Mouse (Mus musculus) megakaryocyte progenitor cell, adult 5-6 weeks (primary cell): ENCODE results near the gene Reg3b. TPM values are rescaled to one million over a fixed set of nuclear protein-coding genes. Genes with fewer than 3 reads are reported as not detected.
"Not testable (repeated sequence)": the region's sequence is repeated elsewhere in the genome, so short reads cannot be mapped to it uniquely, and the experiment has no call there.

ENCODE experiments used
- ATAC-seq: replicated peaks from 2 replicates; pipeline ENCODE4 v1.8.0; 2016; ENCODE audit warnings: mild to moderate bottlenecking, moderate TSS enrichment, inconsistent platforms; ENCODE audit not compliant: poor library complexity
- total RNA-seq, 2 experiments: library from RNA; stranded (forward) in 1 of 2; stranded (reverse) in 1 of 2; fragments of 157-497, 149-512 nt in 1 of 2; fragments of 200-1000 nt in 1 of 2; gene quantifications; 2 replicates each; pipeline versions ENCODE4 v1.2.3 to v1.2.4; 2015 to 2017

Gene Reg3b
- total RNA-seq (2015) (not detected in 2 replicates), total RNA-seq (2017) (not detected in 2 replicates)

DNA sequence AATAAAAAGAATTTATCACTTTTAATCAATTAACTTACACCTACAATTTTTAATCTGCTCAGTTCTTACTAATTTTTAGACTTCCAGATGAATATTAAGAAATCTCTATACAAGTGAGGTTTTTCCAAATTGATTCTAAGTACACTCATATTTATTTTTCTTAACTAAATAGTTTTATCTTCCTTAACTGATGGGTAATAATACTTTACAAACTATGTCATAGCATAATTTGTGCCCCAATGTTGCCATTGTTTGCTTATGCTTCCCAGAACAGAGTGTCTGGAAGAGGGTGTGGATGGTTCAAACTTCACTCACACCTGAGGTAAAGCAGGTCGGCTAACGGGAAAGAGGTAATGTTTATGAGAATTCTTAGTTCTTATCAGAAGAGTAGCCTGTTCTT, at the start of gene Reg3b:
TSS of gene Reg3b (plus strand) at position 301 of the 400 bp plus-strand sequence.
- no peak for ATAC-seq

DNA sequence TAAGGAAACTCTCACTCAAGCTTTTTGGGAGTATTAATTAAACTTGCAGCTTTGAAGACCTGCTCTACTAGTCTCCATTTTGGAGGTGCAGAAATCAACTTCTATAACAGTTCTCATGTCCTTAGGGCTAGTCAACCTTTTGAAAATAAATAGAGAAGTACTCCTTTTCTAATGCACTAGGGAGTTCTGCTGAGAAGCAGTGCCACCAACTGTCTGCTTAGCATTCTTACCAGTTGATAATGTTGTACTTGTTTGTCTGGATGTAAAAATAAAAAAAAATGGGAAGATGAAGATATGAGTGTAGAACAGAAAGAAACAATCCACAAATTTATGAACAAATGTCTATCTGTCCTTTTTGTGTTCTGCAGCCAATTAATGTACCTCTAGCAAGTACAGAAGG, 42.7 kb upstream of the Reg3b start:
- ATAC-seq, result no peak

DNA sequence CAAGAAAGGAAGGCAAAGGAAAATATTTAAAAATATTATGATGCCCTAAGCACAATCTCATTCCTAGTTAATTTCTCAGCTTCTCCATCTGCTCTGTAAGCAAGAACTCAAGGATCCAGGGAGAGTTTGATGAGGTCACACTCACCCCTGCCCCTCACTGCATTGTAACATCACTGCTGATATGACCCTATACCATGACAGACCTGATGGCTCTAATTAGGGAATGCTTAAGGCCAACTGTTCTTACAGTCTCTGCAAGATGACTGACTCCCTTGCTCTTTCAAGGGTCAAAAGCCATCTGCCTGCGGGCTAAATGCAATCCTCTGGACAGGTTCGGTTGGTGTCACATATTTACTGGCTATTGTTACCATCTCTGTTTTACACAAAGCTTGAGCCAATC, 41.3 kb upstream of the Reg3b start:
- ATAC-seq, result no peak

DNA sequence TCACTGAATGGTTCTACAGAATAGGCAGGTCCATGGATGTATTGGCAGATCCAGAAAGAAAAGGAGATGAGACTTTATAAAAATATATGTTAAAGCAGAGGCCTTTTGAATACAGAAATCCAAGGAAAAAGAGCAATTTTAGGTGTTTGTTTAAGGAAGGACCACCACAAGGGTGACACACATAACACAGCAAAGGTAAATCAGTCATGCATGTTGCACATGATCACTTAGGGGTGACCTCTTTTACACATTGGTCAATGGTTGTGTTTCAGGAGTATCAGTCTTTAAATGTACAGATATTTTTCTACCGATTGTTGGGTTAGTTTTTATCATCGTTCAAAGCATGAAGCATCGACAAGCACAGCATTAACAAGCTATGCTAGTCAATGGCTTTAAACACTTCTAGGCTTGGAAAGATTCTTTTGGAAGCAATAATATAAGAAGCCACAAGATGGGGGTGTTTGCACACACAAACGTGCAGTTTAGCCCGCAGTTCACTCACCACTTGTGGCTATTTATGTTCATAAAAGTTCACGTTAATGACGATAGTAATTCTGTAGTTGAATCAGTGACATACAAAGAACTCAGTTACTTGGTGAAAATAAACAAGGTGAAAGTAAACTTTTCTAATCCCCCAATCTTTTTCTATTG, 38.4 kb upstream of the Reg3b start:
- no peak for ATAC-seq

DNA sequence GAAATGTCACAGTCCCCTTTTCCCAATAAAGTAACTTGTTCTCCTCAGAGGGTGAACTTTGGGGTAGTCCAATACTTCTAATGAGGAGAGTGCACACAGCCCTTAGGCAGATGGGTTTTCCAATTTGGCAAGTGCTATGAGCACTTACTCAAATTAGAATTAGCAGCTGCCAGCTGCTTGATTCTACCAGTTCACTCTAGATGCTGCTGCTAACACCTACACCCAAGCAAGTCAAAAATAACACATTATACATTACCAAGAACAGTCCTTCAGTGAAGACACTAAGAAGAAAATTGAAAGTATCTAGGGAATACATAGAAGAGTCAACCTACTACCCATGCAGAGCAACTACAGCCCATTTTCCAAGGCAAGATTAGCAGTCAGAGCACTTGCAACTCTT, 30.2 kb upstream of the Reg3b start:
- ATAC-seq, result no peak

DNA sequence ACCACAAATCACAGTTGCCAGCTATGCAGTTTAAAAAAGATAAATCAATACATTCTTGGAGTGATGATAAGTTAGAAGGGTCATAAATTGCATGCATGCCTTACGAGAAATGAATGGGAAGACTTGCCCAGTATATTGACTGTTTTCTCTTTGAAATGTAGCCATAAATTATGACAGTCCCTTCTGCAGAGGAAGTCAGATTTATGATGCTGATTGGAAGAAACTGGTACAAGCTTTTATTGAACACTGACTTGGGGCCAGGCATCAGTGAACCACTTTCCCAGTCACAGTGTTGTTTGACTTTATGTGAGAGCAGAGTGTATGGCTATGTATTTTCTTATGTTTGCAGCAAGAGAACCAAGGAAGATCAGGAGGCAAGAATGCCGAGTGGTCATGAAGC, 28.8 kb upstream of the Reg3b start:
- ATAC-seq, result no peak

DNA sequence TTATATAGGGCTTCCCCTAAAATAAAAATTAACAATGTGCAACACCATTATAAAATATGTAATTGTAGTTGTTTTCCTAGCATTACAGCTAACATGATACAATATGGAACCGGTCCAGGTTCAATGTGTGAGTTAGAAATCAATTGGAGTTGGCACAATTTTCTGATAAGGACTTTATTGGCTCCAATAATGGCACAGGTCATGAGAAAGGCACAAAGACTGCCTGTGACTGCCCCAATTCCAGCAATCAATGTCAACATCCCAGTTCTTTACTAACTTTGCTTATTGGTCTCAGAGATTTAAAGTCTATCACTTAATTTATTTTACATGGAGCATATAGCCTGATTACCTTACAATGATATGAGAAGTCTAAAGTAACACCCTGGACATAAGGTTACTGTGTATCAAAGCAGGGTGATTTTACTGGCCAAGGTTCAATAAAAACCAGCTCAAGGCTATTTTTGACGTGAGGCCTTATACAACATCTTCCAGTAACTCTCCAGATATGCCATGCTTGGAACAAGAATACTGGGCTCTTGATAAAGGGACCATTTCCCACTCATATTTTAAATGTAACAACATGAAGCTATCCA, 8.4 kb upstream of the Reg3b start:
- no peak for ATAC-seq

DNA sequence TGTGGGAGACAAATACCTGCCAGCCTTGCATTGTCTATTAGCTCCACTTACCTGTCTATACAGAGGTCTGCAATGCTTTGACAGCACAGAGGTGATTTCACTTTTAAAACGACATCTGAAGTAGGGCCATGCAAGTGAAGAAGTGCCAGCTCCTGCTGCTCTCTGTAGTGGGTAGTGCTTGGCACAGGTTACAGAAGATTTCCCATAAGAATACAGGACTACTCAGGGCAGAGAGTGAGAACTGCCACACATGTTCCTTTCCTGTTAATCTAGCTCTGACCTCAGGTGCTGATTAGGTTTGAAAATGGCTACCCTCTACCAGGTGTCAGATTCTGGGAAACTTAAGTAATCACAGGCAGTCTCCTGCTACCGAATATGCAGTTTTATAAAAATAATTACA, 8.3 kb downstream of the Reg3b start, which contains the start of gene Reg3d:
TSS of gene Reg3d (minus strand) at position 101 of the 400 bp plus-strand sequence.
- ATAC-seq, result no peak

DNA sequence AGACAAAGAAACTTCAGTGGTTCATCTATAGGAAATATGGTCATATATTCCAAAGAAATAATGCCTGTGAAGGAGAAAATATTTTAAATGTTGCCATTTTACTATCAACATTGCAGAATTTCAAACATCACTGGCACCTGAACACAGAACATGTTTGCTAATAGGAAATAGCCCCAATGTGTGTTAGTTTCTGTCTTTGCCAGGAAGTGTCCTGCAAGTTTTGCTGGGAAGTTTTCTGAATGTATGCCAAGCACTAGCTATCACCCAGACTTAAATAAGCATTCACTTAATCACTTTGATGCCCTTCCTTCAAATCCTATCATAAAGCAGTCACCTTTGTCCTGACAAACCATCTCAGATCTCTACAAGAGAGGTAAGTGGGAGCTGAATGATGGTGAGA, 10.0 kb downstream of the Reg3b start, which contains the start of gene Reg3a:
TSS of gene Reg3a (plus strand) at position 301 of the 400 bp plus-strand sequence.
- no peak for ATAC-seq

DNA sequence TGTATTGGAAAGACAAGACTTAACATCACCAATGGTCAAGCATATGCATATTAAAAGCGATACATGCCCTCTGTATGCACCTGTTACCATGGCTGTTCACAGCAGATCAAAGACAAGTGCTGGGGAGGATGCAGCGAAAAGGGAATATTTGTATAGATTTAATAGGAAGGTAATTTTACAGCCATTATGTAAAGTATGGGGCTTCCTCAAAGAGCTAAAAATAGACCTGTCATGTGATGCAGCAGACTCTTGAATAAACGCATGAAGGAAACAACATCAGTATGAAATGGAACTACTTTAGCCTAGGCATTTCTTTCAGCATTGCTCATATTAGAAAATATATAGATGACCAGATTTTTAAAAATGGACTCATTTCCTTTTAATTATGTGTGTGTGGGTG, 15.2 kb downstream of the Reg3b start:
- no peak for ATAC-seq

DNA sequence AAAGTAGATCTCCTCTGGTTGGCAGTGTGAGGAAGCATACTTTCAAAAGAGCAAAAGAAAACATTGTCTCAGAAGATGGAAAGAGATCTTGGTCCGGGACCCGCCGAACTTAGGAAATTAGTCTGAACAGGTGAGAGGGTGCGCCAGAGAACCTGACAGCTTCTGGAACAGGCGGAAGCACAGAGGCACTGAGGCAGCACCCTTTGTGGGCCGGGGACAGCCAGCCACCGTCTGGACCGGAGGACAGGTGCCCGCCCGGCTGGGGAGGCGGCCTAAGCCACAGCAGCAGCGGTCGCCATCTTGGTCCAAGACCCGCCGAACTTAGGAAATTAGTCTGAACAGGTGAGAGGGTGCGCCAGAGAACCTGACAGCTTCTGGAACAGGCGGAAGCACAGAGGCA, 24.9 kb downstream of the Reg3b start, which contains the start of gene Reg2:
TSS of gene Reg2 (plus strand) at position 301 of the 400 bp plus-strand sequence.
- not testable (repeated sequence) for ATAC-seq

DNA sequence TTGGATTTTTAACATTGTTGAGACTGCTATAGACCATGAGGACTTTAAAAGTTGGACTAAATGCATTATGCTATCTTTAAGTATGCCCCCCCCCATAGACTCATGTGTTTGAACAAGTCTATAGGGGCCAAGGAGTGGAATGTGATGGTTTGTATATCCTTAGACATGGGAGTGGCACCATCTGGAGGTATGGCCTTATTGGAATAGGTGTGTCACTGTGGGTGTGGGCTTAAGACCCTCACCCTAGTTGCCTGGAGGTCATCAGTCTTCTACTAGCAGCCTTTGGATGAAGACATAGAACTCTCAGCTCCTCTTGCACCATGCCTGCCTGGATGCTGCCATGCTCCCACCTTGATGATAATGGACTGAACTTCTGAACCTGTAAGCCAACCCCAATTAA, 52.0 kb downstream of the Reg3b start, which contains the start of gene Reg1:
TSS of gene Reg1 (plus strand) at position 301 of the 400 bp plus-strand sequence.
- not testable (repeated sequence) for ATAC-seq

Other genes starting within 250 kb of the Reg3b start
- not detected in 2 replicates for gene Reg3d, start 8.2 kb downstream of the Reg3b start, total RNA-seq (2015)
- not detected in 2 replicates for gene Reg3d, start 8.2 kb downstream of the Reg3b start, total RNA-seq (2017)
- not detected in 2 replicates for gene Reg3a, start 10.1 kb downstream of the Reg3b start, total RNA-seq (2015)
- not detected in 2 replicates for gene Reg3a, start 10.1 kb downstream of the Reg3b start, total RNA-seq (2017)
- gene Reg2, start 25.0 kb downstream of the Reg3b start, total RNA-seq (2015), result not detected in 2 replicates
- gene Reg2, start 25.0 kb downstream of the Reg3b start, total RNA-seq (2017), result not detected in 2 replicates
- not detected in 2 replicates for gene Reg1, start 52.1 kb downstream of the Reg3b start, total RNA-seq (2015)
- gene Reg1, start 52.1 kb downstream of the Reg3b start, total RNA-seq (2017), result not detected in 2 replicates
- gene Reg3g, start 98.2 kb downstream of the Reg3b start, total RNA-seq (2015), result not detected in 2 replicates
- not detected in 2 replicates for gene Reg3g, start 98.2 kb downstream of the Reg3b start, total RNA-seq (2017)